Mouse (Mus musculus): ENCODE measurements around the gene Prep.

Gene Prep

GRCm38 (mm10) chr10:45066931-45067308 lies at the start of gene Prep:
Gene Prep, plus strand, starts transcription at chr10:45067203.
- peak; percentile 70 to 78 for DNase-seq (ENCODE audit: low spot score in 2 of 2)

- DNase-seq (ENCODE audit: low spot score in 2 of 2): no peak
These were observed 49.7 kb upstream of the Prep start for GRCm38 (mm10) chr10:45017352-45017751.

DNA sequence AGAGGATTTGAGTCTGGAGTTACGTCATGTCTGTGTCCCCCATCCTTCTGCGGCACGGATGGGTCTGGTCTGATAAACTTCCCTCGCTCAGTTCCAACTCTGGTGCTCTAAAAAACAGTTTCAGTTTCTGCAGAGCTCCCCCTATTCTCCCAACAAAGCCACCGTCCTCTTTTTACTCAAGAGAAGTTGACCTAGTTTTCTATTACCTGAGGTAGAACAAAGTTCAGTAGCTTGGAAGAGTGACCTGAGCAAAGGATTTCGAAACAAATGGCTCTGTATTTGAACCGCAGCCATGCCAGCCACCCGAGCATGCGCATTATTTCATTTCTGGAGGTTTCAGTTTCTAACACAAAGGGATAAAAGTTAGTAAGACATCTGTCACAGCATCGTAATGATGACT lies 49.2 kb upstream of the Prep start:
- DNase-seq (ENCODE audit: low spot score in 2 of 2): no peak

GRCm38 (mm10) chr10:45019418-45019817 lies 47.6 kb upstream of the Prep start:
- DNase-seq (ENCODE audit: low spot score in 2 of 2): peak; percentile 52 to 75

DNA sequence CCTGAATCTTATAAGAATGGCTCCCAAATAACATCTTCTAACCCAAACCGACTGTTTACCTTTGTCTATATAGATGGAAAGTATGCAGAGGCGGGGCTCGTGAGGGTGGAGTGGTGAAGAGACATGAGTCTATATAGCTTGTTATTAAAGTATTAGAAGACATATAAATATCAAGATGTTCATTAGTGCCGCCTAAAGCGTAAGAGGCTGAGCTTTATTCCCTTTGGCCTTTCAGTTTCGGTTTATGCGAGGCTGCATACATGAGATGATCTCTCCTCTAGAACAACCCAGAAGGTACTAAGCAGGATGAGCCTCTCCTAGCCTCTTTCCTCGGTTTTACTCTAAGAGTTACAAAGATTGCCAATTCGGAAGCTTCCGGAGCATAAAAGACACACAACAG lies 47.2 kb upstream of the Prep start:
- DNase-seq (ENCODE audit: low spot score in 2 of 2): no peak

DNA sequence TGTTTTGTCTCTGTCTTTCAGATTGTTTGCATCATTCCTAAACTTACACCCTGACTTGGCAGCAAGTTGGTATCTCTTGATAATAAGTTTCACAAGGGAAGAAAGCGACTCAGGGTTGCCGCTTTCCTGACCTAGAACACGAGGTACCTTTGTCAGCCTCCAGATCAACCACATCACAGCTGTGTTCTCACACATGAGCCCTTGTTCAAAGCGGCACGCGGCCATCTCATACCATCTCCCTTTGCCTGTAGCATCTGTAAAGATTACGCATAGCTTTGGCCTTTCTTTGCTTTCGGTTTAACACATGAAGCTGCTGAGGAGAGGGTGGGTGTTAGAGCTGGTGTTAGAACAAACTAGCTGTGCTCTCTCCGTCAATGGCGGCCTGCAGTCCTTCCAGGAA lies 46.7 kb upstream of the Prep start:
- peak; percentile 61 to 80 for DNase-seq (ENCODE audit: low spot score in 2 of 2)

DNA sequence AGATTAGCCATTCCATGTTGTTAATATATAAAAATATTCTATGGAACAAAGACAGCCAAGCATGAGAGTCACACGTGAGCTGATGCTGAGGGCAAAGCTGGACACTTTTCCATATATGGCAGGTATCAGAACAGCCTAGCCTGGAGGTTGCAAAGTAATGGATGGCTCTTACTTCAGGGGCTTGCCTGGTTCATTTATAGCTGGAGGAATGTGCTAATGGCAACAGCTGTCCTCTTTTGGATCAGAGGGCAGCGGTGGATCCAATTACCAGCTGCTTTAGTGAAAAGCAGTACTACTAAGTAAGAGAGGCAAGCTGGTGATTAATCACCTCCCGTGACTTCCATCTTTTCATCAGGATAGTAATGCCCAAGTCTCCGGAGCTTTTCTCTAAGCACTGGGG lies 41.8 kb upstream of the Prep start:
- DNase-seq (ENCODE audit: low spot score in 2 of 2): no peak

DNA sequence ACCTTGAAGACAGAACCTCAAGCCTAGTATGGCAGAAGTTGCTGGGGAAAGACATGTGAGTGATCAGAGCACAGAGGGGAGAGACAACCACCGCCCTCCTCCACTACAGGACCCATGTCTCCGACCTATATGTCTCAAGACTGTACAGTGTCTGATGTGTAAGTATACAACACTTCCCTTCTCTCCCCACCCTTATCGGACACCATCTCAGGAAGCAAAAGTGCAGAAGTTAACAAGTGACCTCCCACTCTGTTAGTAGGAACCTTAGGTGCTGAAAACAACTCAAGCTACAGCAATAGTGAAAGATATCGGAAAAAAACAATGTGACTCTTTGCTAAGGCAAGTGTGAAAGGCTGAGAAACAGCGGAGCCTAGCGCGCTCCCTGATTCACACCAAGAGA lies 40.1 kb upstream of the Prep start:
- DNase-seq (ENCODE audit: low spot score in 2 of 2): peak; percentile 59 to 81

DNA sequence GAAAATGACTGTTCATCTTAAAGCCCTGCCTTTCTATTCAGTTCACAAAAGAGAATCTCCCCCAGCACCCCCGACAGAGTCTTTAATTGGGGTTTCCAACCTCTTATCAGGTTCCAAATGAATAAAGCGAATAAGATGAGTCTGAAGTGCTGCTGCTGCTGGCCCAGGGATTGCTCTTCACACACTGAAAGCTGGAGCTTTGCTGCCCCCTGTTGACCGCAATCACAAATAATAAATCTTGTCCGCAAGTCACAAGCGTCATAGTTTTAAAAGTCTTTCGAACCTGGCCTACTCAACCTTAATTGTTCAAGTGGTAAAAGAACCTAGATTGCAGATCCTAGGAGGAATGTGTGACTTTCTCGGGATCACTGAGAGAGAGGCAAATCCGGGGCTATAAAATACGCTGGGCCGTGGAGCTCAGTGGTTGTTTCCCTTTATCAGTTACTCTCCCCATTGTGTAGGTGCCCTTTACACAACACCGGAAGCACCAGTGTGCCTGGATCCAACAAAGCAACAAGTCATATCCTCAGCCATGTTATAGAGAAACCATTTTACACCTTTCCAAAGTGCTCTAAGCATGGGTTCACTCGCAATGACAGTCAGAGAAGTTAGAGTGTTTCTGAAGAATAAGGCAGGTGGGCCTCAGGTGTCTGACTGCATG lies 21.6 kb upstream of the Prep start:
- peak; percentile 71 to 80 for DNase-seq (ENCODE audit: low spot score in 2 of 2)

DNA sequence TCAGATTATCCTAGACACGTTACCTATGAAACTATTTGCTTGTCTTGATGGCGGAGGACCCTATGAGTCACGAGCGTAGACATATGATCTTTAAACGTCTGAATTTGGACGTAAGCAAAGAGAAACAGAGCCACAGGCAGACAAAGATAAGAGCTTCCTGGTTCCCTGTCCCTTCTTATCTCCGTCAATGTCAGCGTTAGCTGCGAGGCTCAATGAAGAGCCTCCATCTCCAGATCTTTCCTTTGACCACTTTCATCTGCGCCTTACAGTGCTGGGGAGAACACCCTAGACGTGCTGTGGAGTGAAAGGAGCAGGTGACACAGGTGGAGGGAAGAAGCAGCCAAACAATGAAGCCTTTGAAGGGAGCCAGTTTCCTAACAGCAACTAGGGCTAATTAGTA lies 18.8 kb upstream of the Prep start:
- no peak for DNase-seq (ENCODE audit: low spot score in 2 of 2)

DNA sequence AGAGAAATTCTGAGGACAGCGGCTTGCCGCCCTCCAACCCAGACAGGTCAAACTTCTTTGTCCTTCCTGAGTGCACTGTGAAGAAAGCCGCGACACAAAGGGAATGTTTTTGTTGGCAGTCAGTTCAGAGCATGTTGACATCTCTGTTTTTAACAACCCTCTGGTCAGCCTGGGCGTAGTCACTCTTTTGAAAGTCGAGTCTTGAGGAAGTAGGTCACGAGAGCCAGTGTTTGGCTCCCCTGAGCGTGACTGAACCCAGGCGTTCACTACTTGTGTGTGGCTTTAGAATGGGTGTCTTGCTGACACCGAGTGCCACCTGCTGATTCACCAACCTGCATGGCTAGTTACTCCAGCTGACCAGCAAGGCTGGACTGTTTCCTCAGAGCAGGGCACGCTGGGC lies 18.4 kb upstream of the Prep start:
- DNase-seq (ENCODE audit: low spot score in 2 of 2): peak; percentile 60 to 64

DNA sequence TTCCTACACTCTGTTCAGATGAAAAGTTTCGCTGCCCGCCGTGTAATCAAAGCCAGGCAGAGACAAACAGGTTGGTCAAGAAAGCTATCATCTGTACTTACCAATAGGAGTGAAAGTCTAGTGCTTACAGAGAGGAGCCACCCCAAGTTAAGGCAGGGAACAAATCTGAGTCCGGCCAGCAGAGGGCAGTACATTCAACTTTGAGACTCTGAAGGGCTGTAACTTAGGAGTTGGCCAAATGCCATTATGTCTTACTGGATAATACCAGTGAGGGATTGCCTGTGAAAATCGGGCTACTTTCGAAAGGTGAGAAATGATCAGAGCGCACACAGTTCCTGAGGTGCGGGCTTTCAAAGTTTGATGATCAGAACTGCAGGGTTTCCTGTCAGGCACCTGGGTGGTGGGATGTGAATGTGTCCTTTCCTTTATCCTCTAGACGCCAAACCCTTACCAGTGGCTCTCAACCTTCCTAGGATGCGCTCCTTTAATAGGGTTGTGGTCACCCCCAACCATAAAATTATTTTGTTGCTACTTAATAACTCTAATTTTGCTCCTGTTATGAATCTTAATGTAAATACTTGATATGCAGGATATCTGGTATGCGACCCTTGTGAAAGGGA lies 15.8 kb upstream of the Prep start:
- peak; percentile 60 to 76 for DNase-seq (ENCODE audit: low spot score in 2 of 2)

- DNase-seq (ENCODE audit: low spot score in 2 of 2): no peak
These were observed 8.6 kb upstream of the Prep start for GRCm38 (mm10) chr10:45058361-45058760.

- DNase-seq (ENCODE audit: low spot score in 2 of 2): no peak
These were observed 6.2 kb upstream of the Prep start for GRCm38 (mm10) chr10:45060841-45061240.

GRCm38 (mm10) chr10:45066131-45066930 lies 672 bp upstream of the Prep start:
- no peak for DNase-seq (ENCODE audit: low spot score in 2 of 2)

DNA sequence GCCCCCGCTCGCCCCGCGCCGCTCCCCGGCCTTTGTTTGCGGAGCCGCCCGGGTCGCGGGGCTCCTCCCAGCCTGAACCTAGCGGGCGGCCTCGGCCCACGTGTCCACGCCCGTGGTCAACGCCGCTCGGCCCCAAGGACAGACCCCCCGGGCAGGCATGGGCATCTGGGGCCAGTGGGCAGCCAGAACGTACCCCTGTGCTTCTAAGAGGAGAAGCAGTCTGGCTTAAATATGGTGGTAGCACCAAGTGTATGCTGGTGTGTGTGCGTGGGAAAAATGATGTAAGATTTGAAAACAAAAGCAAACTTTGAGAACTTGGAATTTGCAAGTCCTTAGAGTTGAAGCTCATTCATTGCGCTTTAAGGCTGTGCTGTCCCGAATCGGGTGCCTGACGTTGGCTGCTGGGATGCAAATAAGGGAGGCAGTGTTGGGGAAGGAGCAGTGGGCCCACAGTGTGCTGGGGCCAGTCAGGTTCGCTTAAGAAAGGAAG lies 478 bp downstream of the Prep start:
- DNase-seq (ENCODE audit: low spot score in 2 of 2): peak in 1 of 2 experiments; percentile 10

GRCm38 (mm10) chr10:45069557-45069956 lies 2.6 kb downstream of the Prep start:
- no peak for DNase-seq (ENCODE audit: low spot score in 2 of 2)

DNA sequence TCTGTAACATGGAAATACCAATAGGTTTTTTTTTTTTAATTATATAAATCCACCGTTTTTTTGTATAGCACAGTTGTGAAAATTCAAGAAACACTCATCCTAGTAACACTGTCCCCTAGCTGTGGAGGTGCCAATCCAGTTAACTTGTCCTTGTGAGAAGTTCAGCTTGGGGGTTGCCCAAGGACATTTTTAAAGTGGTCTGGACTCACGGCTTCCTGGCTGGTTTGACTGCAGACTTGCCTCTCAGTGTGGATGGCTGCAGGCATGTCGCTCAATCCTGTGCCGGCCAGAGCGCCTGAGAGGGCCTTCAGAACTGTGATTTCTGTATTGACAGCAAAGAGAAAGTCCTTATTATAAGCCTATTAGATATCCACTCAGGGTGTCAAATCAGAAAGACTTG lies 3.4 kb downstream of the Prep start:
- DNase-seq (ENCODE audit: low spot score in 2 of 2): no peak

DNA sequence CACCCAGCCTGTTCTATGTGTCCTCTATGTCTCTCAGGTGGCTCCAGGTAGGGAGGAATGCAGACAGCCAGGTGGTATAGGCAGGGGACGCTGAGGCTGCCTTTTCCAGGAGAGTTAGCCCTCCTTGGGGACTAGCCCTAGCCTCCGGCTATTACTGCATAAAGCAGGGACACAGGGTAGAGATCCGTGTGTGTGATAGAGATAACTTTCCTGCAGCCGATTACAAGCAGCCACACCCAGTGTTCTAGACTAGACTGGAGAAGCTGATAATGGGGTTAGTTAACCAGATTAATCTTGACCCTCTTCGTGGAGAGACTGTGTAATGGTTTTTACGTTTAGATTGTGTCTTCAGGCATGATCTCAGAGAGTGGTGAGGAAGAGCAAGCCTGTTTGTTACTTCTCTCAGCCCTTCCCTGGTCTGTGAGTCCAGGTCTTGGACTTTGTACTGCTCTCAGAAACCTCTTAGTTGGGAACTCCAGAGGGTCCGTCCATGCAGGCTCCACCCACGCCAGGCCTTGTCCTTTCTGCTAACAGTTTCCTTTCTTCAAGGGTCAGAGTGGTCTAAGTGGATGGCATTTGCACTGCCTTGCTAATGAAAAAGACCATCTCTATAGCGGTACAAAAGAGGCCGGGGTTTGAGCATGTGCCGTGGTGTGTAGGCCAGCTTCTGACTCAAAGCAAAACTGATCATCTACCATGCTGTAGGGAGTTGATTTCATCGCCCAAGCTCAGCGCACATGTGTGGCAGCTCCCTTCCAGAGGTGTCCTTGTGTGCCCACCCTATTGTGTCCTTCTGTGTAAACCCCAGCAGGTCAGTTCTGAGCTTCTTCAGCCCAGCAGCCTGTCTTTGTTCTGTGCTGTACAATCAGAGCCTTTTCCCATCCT lies 4.2 kb downstream of the Prep start:
- DNase-seq (ENCODE audit: low spot score in 2 of 2): no peak

- DNase-seq (ENCODE audit: low spot score in 2 of 2): no peak
These were observed 5.3 kb downstream of the Prep start for GRCm38 (mm10) chr10:45072339-45072738.

GRCm38 (mm10) chr10:45074543-45074942 lies 7.5 kb downstream of the Prep start:
- no peak for DNase-seq (ENCODE audit: low spot score in 2 of 2)
